Mouse (Mus musculus): Measurements from ENCODE around the gene Casp9.

The Casp9 gene

GRCm38 (mm10) chr4:141781201-141781985, 12.0 kb upstream of the Casp9 start:
- no peak for DNase-seq

- DNase-seq: no peak
These were observed 8.6 kb upstream of the Casp9 start for GRCm38 (mm10) chr4:141784835-141785234.

GRCm38 (mm10) chr4:141786141-141786540, 7.3 kb upstream of the Casp9 start:
- DNase-seq: no peak

GRCm38 (mm10) chr4:141787046-141787445, 6.4 kb upstream of the Casp9 start:
- peak; percentile 62 for DNase-seq

GRCm38 (mm10) chr4:141787462-141787861, 6.0 kb upstream of the Casp9 start:
- no peak for DNase-seq

- DNase-seq: no peak
These were observed 3.7 kb upstream of the Casp9 start for GRCm38 (mm10) chr4:141789564-141790218.

- DNase-seq: peak; percentile 98
These were observed 2.9 kb upstream of the Casp9 start, which contains the start of gene Dnajc16 for GRCm38 (mm10) chr4:141790524-141790990. Dnajc16 (minus strand) TSS chr4:141790931.

GRCm38 (mm10) chr4:141791486-141791885, 1.9 kb upstream of the Casp9 start:
- no peak for DNase-seq

- DNase-seq: no peak
These were observed 1.5 kb upstream of the Casp9 start for GRCm38 (mm10) chr4:141791951-141792350.

GRCm38 (mm10) chr4:141792554-141793281, 694 bp upstream of the Casp9 start:
- no peak for DNase-seq

- no peak for DNase-seq
These were observed 732 bp downstream of the Casp9 start for GRCm38 (mm10) chr4:141794152-141794535.

GRCm38 (mm10) chr4:141796356-141796755, 2.9 kb downstream of the Casp9 start:
- no peak for DNase-seq

- DNase-seq: no peak
These were observed 3.5 kb downstream of the Casp9 start for GRCm38 (mm10) chr4:141796954-141797353.

- no peak for DNase-seq
These were observed 4.1 kb downstream of the Casp9 start for GRCm38 (mm10) chr4:141797545-141797944.

GRCm38 (mm10) chr4:141804105-141804504, 10.7 kb downstream of the Casp9 start:
- DNase-seq: no peak

- DNase-seq: no peak
These were observed 12.5 kb downstream of the Casp9 start for GRCm38 (mm10) chr4:141805886-141806285.

- DNase-seq: no peak
These were observed 16.5 kb downstream of the Casp9 start for GRCm38 (mm10) chr4:141809850-141810464.

- no peak for DNase-seq
These were observed 17.6 kb downstream of the Casp9 start for GRCm38 (mm10) chr4:141810975-141811374.

GRCm38 (mm10) chr4:141811375-141811774, 18.0 kb downstream of the Casp9 start:
- DNase-seq: no peak

GRCm38 (mm10) chr4:141816267-141816666, 22.9 kb downstream of the Casp9 start:
- no peak for DNase-seq

- DNase-seq: no peak
These were observed 23.6 kb downstream of the Casp9 start for GRCm38 (mm10) chr4:141816776-141817655.

GRCm38 (mm10) chr4:141817706-141818105, 24.3 kb downstream of the Casp9 start:
- DNase-seq: no peak

Data from kidney, adult 18-20 months (tissue).